Mouse (Mus musculus) forebrain, embryonic 13.5 days (tissue): ENCODE data around the gene Ica1. TPM values are rescaled to one million over a fixed set of nuclear protein-coding genes. Genes with fewer than 3 reads are reported as not detected.

Source experiments
- ATAC-seq: fragments of 200-750 bp; cut with Nextera tagmentation; 2 replicates; pipeline ENCODE4 v1.8.0; 2017
- H3K27ac ChIP-seq: fragments of 300-500 bp; sonication (generic); 2 replicates; pipeline ENCODE4 v1.5.1; 2015; ENCODE audit warnings: inconsistent platforms, mild to moderate bottlenecking, moderate library complexity
- H3K27me3 ChIP-seq: fragments of 300-500 bp; sonication (generic); 2 replicates; pipeline ENCODE4 v1.6.1; 2015; ENCODE audit warnings: mild to moderate bottlenecking, inconsistent platforms
- H3K36me3 ChIP-seq: fragments of 300-500 bp; sonication (generic); 2 replicates; pipeline ENCODE4 v1.6.1; 2015; ENCODE audit warnings: mild to moderate bottlenecking, inconsistent platforms; ENCODE audit not compliant: poor library complexity, severe bottlenecking
- H3K4me1 ChIP-seq: fragments of 300-500 bp; sonication (generic); 2 replicates; pipeline ENCODE4 v1.6.1; 2015; ENCODE audit warnings: inconsistent platforms
- H3K4me2 ChIP-seq: fragments of 300-500 bp; sonication (generic); 2 replicates; pipeline ENCODE4 v1.6.1; 2015; ENCODE audit warnings: inconsistent platforms, mild to moderate bottlenecking, moderate library complexity
- H3K4me3 ChIP-seq: fragments of 300-500 bp; sonication (generic); 2 replicates; pipeline ENCODE4 v1.5.1; 2015; ENCODE audit warnings: mild to moderate bottlenecking, inconsistent platforms
- H3K9ac ChIP-seq: fragments of 300-500 bp; sonication (generic); 2 replicates; pipeline ENCODE4 v1.6.1; 2015; ENCODE audit warnings: mild to moderate bottlenecking, inconsistent platforms
- H3K9me3 ChIP-seq: fragments of 300-500 bp; sonication (generic); replicated peaks from 2 replicates; pipeline ENCODE4 v1.6.1; 2016; ENCODE audit warnings: inconsistent platforms
- WGBS: fragments of 180-500 bp; shearing (Covaris S2); methylation state at CpG from one replicate; pipeline ENCODE4 v1.1.7; 2015; 5-methylcytosine and 5-hydroxymethylcytosine counted together
- polyA plus RNA-seq: library from polyadenylated mRNA; unstranded; fragments of >200 nt; fragmentation: Nextera tagmentation; extraction: Ambion mirVana; gene quantifications from 2 replicates; pipeline ENCODE4 v1.2.1, GENCODE M21; 2015

Gene Ica1
- polyA plus RNA-seq, 1 experiment from 2014 or later = 23.3 TPM

- no peaks in the 10 kb centered on the region for H3K36me3 ChIP-seq
- no peak overlapping the region for H3K4me2 ChIP-seq
- H3K27me3 ChIP-seq = no peaks in the 10 kb centered on the region
- no peak overlapping the region for H3K27ac ChIP-seq
- no peaks in the 10 kb centered on the region for H3K9me3 ChIP-seq
- no peak overlapping the region for H3K9ac ChIP-seq
- no peaks in the 10 kb centered on the region for H3K4me1 ChIP-seq
- no peak overlapping the region for H3K4me3 ChIP-seq
- ATAC-seq = no peak
- 66% methylated on average over 2 of the region's 2 CpGs for WGBS
Measured at GRCm38 (mm10) chr6:8740092-8740491, 38.2 kb downstream of the Ica1 start.

GRCm38 (mm10) chr6:8738396-8738795 lies 39.9 kb downstream of the Ica1 start:
- Histone ChIP-seq H3K4me3 (no peak overlapping the region), H3K27me3 (no peaks in the 10 kb centered on the region), H3K9me3 (no peaks in the 10 kb centered on the region), H3K4me2 (no peak overlapping the region), H3K27ac (no peak overlapping the region), H3K36me3 (no peaks in the 10 kb centered on the region), H3K4me1 (no peaks in the 10 kb centered on the region), H3K9ac (no peak overlapping the region)
- 74% methylated on average over 4 of the region's 4 CpGs for WGBS
- no peak for ATAC-seq

GRCm38 (mm10) chr6:8736493-8736820 lies 41.8 kb downstream of the Ica1 start:
- H3K4me1 ChIP-seq = 0 out of 2 replicates have a peak, but pooled peaks cover 3% of the 10 kb centered on the region
- H3K4me3 ChIP-seq = no peak overlapping the region
- no peak overlapping the region for H3K27ac ChIP-seq
- H3K4me2 ChIP-seq = no peak overlapping the region
- no peaks in the 10 kb centered on the region for H3K27me3 ChIP-seq
- H3K9ac ChIP-seq = no peak overlapping the region
- ATAC-seq = peak; percentile 44
- no peaks in the 10 kb centered on the region for H3K36me3 ChIP-seq
- no peaks in the 10 kb centered on the region for H3K9me3 ChIP-seq

- H3K9ac ChIP-seq = no peak overlapping the region
- 0 out of 2 replicates have a peak, but pooled peaks cover 3% of the 10 kb centered on the region for H3K4me1 ChIP-seq
- no peak overlapping the region for H3K4me3 ChIP-seq
- no peaks in the 10 kb centered on the region for H3K36me3 ChIP-seq
- no peak overlapping the region for H3K27ac ChIP-seq
- H3K9me3 ChIP-seq = no peaks in the 10 kb centered on the region
- peak; percentile 94 for ATAC-seq
- 47% methylated on average over 8 of the region's 8 CpGs for WGBS
- H3K27me3 ChIP-seq = no peaks in the 10 kb centered on the region
- no peak overlapping the region for H3K4me2 ChIP-seq
Measured at GRCm38 (mm10) chr6:8735657-8736492, 42.4 kb downstream of the Ica1 start.

- no peak for ATAC-seq
- Histone ChIP-seq H3K9me3 (0 out of 2 replicates have a peak, but pooled peaks cover under 1% of the 10 kb centered on the region), H3K4me1 (0 out of 2 replicates have a peak, but pooled peaks cover 3% of the 10 kb centered on the region), H3K36me3 (no peaks in the 10 kb centered on the region), H3K4me3 (no peak overlapping the region), H3K4me2 (no peak overlapping the region), H3K27me3 (no peaks in the 10 kb centered on the region), H3K9ac (no peak overlapping the region), H3K27ac (no peak overlapping the region)
- 97% methylated on average over 3 of the region's 3 CpGs for WGBS
Measured at GRCm38 (mm10) chr6:8735044-8735443, 43.2 kb downstream of the Ica1 start.

GRCm38 (mm10) chr6:8732492-8732891 lies 45.8 kb downstream of the Ica1 start:
- Histone ChIP-seq H3K4me3 (no peak overlapping the region), H3K4me1 (0 out of 2 replicates have a peak, but pooled peaks cover 3% of the 10 kb centered on the region), H3K27me3 (no peaks in the 10 kb centered on the region), H3K9ac (no peak overlapping the region), H3K27ac (no peak overlapping the region), H3K36me3 (no peaks in the 10 kb centered on the region), H3K4me2 (no peak overlapping the region), H3K9me3 (0 out of 2 replicates have a peak, but pooled peaks cover 3% of the 10 kb centered on the region)
- 79% methylated on average over 5 of the region's 5 CpGs for WGBS
- no peak for ATAC-seq

GRCm38 (mm10) chr6:8731656-8732191 lies 46.6 kb downstream of the Ica1 start:
- Histone ChIP-seq H3K4me2 (no peak overlapping the region), H3K9me3 (0 out of 2 replicates have a peak, but pooled peaks cover 3% of the 10 kb centered on the region), H3K27me3 (no peaks in the 10 kb centered on the region), H3K4me3 (no peak overlapping the region), H3K27ac (no peak overlapping the region), H3K4me1 (0 out of 2 replicates have a peak, but pooled peaks cover 3% of the 10 kb centered on the region), H3K9ac (no peak overlapping the region), H3K36me3 (no peaks in the 10 kb centered on the region)
- ATAC-seq = no peak
- 27% methylated on average over 4 of the region's 4 CpGs for WGBS

- 94% methylated on average over 2 of the region's 2 CpGs for WGBS
Measured at GRCm38 (mm10) chr6:8730433-8730832, 47.9 kb downstream of the Ica1 start.

GRCm38 (mm10) chr6:8727806-8728205 lies 50.5 kb downstream of the Ica1 start:
- WGBS = 96% methylated on average over 8 of the region's 8 CpGs
- no peak for ATAC-seq
- Histone ChIP-seq H3K9me3 (0 out of 2 replicates have a peak, but pooled peaks cover 3% of the 10 kb centered on the region), H3K4me1 (0 out of 2 replicates have a peak, but pooled peaks cover 3% of the 10 kb centered on the region), H3K4me2 (no peak overlapping the region), H3K27ac (no peak overlapping the region), H3K36me3 (no peaks in the 10 kb centered on the region), H3K9ac (no peak overlapping the region), H3K4me3 (no peak overlapping the region), H3K27me3 (no peaks in the 10 kb centered on the region)

More at GRCm38 (mm10) chr6:8730433-8730832, 47.9 kb downstream of the Ica1 start:
- H3K4me3 ChIP-seq = no peak overlapping the region
- H3K9me3 ChIP-seq = 0 out of 2 replicates have a peak, but pooled peaks cover 3% of the 10 kb centered on the region
- H3K4me1 ChIP-seq = 0 out of 2 replicates have a peak, but pooled peaks cover 3% of the 10 kb centered on the region
- H3K4me2 ChIP-seq = no peak overlapping the region
- no peak overlapping the region for H3K27ac ChIP-seq
- no peak for ATAC-seq
- H3K9ac ChIP-seq = no peak overlapping the region
- no peaks in the 10 kb centered on the region for H3K27me3 ChIP-seq
- no peaks in the 10 kb centered on the region for H3K36me3 ChIP-seq

GRCm38 (mm10) chr6:8725610-8726009 lies 52.7 kb downstream of the Ica1 start:
- WGBS = 94% methylated on average over 1 of the region's 1 CpGs
- no peak overlapping the region for H3K4me2 ChIP-seq
- H3K27ac ChIP-seq = no peak overlapping the region
- H3K36me3 ChIP-seq = no peaks in the 10 kb centered on the region
- H3K4me3 ChIP-seq = no peak overlapping the region
- H3K4me1 ChIP-seq = no peaks in the 10 kb centered on the region
- H3K9ac ChIP-seq = no peak overlapping the region
- H3K27me3 ChIP-seq = no peaks in the 10 kb centered on the region
- H3K9me3 ChIP-seq = 0 out of 2 replicates have a peak, but pooled peaks cover 3% of the 10 kb centered on the region
- ATAC-seq = no peak

GRCm38 (mm10) chr6:8719692-8720091 lies 58.6 kb downstream of the Ica1 start:
- H3K27ac ChIP-seq = no peak overlapping the region
- no peak overlapping the region for H3K9ac ChIP-seq
- H3K36me3 ChIP-seq = no peaks in the 10 kb centered on the region
- 90% methylated on average over 2 of the region's 2 CpGs for WGBS
- no peak for ATAC-seq
- H3K4me3 ChIP-seq = no peak overlapping the region
- no peak overlapping the region for H3K4me2 ChIP-seq
- no peaks in the 10 kb centered on the region for H3K4me1 ChIP-seq
- H3K9me3 ChIP-seq = no peaks in the 10 kb centered on the region
- no peaks in the 10 kb centered on the region for H3K27me3 ChIP-seq

GRCm38 (mm10) chr6:8717967-8718366 lies 60.3 kb downstream of the Ica1 start:
- H3K27ac ChIP-seq = no peak overlapping the region
- 93% methylated on average over 7 of the region's 7 CpGs for WGBS
- no peak overlapping the region for H3K9ac ChIP-seq
- no peak overlapping the region for H3K4me3 ChIP-seq
- no peak for ATAC-seq
- no peaks in the 10 kb centered on the region for H3K27me3 ChIP-seq
- no peaks in the 10 kb centered on the region for H3K36me3 ChIP-seq
- no peaks in the 10 kb centered on the region for H3K4me1 ChIP-seq
- no peaks in the 10 kb centered on the region for H3K9me3 ChIP-seq
- H3K4me2 ChIP-seq = no peak overlapping the region
